Mouse (Mus musculus) embryonic facial prominence, embryonic 15.5 days (tissue): ENCODE measurements around the gene Dolk. TPM values are rescaled to one million over a fixed set of nuclear protein-coding genes. Genes with fewer than 3 reads are reported as not detected.

Experiments used
- ATAC-seq: fragments of 200-750 bp; cut with Nextera tagmentation; 2 replicates; pipeline ENCODE4 v1.8.0; 2017; ENCODE audit warnings: low read depth, moderate TSS enrichment; ENCODE audit not compliant: insufficient number of reproducible peaks, low FRiP score, low TSS enrichment
- H3K27ac ChIP-seq: fragments of 300-500 bp; sonication (generic); replicated peaks from 2 replicates; pipeline ENCODE4 v1.5.1; 2015; ENCODE audit warnings: mild to moderate bottlenecking, inconsistent platforms
- H3K27me3 ChIP-seq: fragments of 300-500 bp; sonication (generic); 2 replicates; pipeline ENCODE4 v1.6.1; 2015; ENCODE audit warnings: inconsistent platforms
- H3K36me3 ChIP-seq: fragments of 300-500 bp; sonication (generic); 2 replicates; pipeline ENCODE4 v1.6.1; 2015; ENCODE audit warnings: mild to moderate bottlenecking, inconsistent platforms
- H3K4me1 ChIP-seq: fragments of 300-500 bp; sonication (generic); 2 replicates; pipeline ENCODE4 v1.6.1; 2015; ENCODE audit warnings: inconsistent platforms
- H3K4me2 ChIP-seq: fragments of 300-500 bp; sonication (generic); replicated peaks from 2 replicates; pipeline ENCODE4 v1.6.1; 2015; ENCODE audit warnings: mild to moderate bottlenecking, inconsistent platforms
- H3K4me3 ChIP-seq: fragments of 300-500 bp; sonication (generic); replicated peaks from 2 replicates; pipeline ENCODE4 v1.5.1; 2015; ENCODE audit warnings: mild to moderate bottlenecking, inconsistent platforms
- H3K9ac ChIP-seq: fragments of 300-500 bp; sonication (generic); 2 replicates; pipeline ENCODE4 v1.6.1; 2015; ENCODE audit warnings: inconsistent platforms
- H3K9me3 ChIP-seq: fragments of 300-500 bp; sonication (generic); replicated peaks from 2 replicates; pipeline ENCODE4 v1.6.1; 2016; ENCODE audit warnings: inconsistent platforms
- WGBS: fragments of 180-500 bp; shearing (Covaris S2); methylation state at CpG from one replicate; pipeline ENCODE4 v1.1.7; 2015; 5-methylcytosine and 5-hydroxymethylcytosine counted together
- polyA plus RNA-seq: library from polyadenylated mRNA; unstranded; fragments of >200 nt; fragmentation: Nextera tagmentation; extraction: Ambion mirVana; gene quantifications from 2 replicates; pipeline ENCODE4 v1.2.1, GENCODE M21; 2015

The Dolk gene
- 31.4 and 31.7 TPM in 2 replicates for polyA plus RNA-seq

GRCm38 (mm10) chr2:30286192-30287026, at the start of gene Dolk, which contains the start of gene Nup188:
Dolk (minus strand) TSS chr2:30286334.
Nup188 (plus strand) TSS chr2:30286397.
- WGBS, result 1% methylated on average over 64 of the region's 68 CpGs

GRCm38 (mm10) chr2:30335324-30335723, 49.2 kb upstream of the Dolk start:
- Histone ChIP-seq H3K4me1 (no peaks in the 10 kb centered on the region), H3K9me3 (no peaks in the 10 kb centered on the region), H3K27ac (no peak overlapping the region), H3K36me3 (peaks cover 97% of the 10 kb centered on the region), H3K4me3 (no peak overlapping the region), H3K27me3 (no peaks in the 10 kb centered on the region), H3K9ac (no peak overlapping the region), H3K4me2 (no peak overlapping the region)
- no peak for ATAC-seq
- 96% methylated on average over 2 of the region's 2 CpGs for WGBS

More at GRCm38 (mm10) chr2:30286192-30287026, at the start of gene Dolk, which contains the start of gene Nup188:
- Histone ChIP-seq H3K9me3 (no peaks in the 10 kb centered on the region), H3K36me3 (peaks cover 6% of the 10 kb centered on the region; the same call in 1 of the 2 replicates), H3K9ac (peak within 1 kb of the TSS; percentile 67), H3K4me2 (peak within 1 kb of the TSS; percentile 95), H3K27me3 (no peaks in the 10 kb centered on the region), H3K4me3 (peak within 1 kb of the TSS; percentile 80), H3K4me1 (peaks cover 22% of the 10 kb centered on the region), H3K27ac (peak within 1 kb of the TSS; percentile 65)
- ATAC-seq, result peak; percentile 95

GRCm38 (mm10) chr2:30328791-30329190, 42.7 kb upstream of the Dolk start:
- no peak overlapping the region for H3K9ac ChIP-seq
- WGBS, result 91% methylated on average over 3 of the region's 3 CpGs
- no peak overlapping the region for H3K27ac ChIP-seq
- H3K9me3 ChIP-seq, result no peaks in the 10 kb centered on the region
- no peaks in the 10 kb centered on the region for H3K27me3 ChIP-seq
- no peak for ATAC-seq
- no peak overlapping the region for H3K4me2 ChIP-seq
- no peaks in the 10 kb centered on the region for H3K4me1 ChIP-seq
- no peak overlapping the region for H3K4me3 ChIP-seq
- peaks cover 95% of the 10 kb centered on the region for H3K36me3 ChIP-seq

DNA sequence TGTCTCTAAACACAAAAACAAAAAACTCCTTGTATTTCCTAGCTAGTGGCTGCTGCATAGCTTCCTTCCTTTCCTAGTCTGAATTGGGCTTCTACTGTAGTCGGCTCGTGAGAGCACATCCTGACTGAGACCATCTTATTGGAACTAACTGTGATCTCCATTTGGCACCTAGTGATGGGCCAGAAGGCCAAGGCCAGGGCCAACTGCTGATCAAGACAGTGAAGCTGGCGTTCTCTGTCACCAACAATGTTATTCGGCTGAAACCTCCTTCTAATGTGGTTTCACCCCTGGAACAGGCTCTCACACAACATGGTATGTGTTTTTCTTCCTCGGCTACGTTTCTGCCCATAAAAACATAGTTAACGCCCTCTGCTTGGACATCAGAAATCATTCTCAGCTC, 41.1 kb upstream of the Dolk start:
- Histone ChIP-seq H3K4me3 (no peak overlapping the region), H3K4me1 (no peaks in the 10 kb centered on the region), H3K4me2 (no peak overlapping the region), H3K9ac (no peak overlapping the region), H3K36me3 (peaks cover 95% of the 10 kb centered on the region), H3K27ac (no peak overlapping the region), H3K27me3 (no peaks in the 10 kb centered on the region), H3K9me3 (no peaks in the 10 kb centered on the region)
- ATAC-seq, result no peak
- 89% methylated on average over 7 of the region's 7 CpGs for WGBS

- Histone ChIP-seq H3K4me1 (no peaks in the 10 kb centered on the region), H3K9ac (no peak overlapping the region), H3K27ac (no peak overlapping the region), H3K4me3 (no peak overlapping the region), H3K9me3 (no peaks in the 10 kb centered on the region), H3K36me3 (peaks cover 95% of the 10 kb centered on the region), H3K27me3 (no peaks in the 10 kb centered on the region), H3K4me2 (no peak overlapping the region)
- 88% methylated on average over 5 of the region's 5 CpGs for whole genome bisulfite sequencing
- no peak for ATAC-seq
These were observed 39.2 kb upstream of the Dolk start for GRCm38 (mm10) chr2:30325296-30325695.

DNA sequence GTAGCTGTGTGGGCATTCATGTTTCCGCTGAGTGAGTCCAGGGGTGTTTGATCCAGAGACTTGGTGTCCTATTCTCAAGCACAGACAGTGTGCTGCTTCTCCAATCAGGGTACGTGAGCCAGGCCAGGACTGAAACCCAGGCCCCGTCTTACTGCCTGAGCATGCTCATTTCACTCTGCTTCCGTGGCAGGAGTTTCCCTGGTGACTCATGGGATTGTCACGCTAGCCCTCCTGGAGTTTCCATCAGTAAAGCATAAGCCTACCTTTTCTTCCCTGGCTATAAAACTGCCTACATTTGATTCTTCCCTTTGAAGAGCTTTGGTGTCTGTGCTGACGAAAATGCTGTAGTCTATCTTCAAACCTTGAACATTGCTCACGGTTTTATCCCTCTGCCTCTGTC, 37.0 kb upstream of the Dolk start:
- Histone ChIP-seq H3K27ac (no peak overlapping the region), H3K27me3 (no peaks in the 10 kb centered on the region), H3K4me3 (no peak overlapping the region), H3K4me1 (no peaks in the 10 kb centered on the region), H3K36me3 (peaks cover 92% of the 10 kb centered on the region), H3K4me2 (no peak overlapping the region), H3K9ac (no peak overlapping the region), H3K9me3 (no peaks in the 10 kb centered on the region)
- 90% methylated on average over 7 of the region's 7 CpGs for WGBS
- no peak for ATAC-seq

DNA sequence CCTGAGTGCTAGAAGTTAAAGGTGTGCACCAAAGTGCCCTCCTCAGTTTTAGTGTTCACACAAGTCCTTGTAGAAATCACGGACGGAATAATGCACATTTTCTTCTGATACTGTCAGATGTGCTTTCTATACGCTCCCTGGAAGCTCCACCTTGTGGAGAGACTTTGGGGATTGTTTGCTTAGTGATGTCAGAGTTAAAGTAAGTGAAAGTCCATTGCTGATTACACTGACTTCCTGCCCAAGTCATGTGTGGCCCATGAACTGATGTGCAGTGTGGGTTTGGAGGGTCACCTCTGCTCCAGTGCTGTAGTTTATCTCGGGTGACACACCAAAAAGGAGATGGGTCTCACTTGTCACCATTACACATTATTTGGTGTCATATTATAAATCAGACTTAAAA, 33.1 kb upstream of the Dolk start:
- H3K4me2 ChIP-seq, result no peak overlapping the region
- no peak overlapping the region for H3K4me3 ChIP-seq
- no peaks in the 10 kb centered on the region for H3K27me3 ChIP-seq
- peaks cover 93% of the 10 kb centered on the region for H3K36me3 ChIP-seq
- H3K4me1 ChIP-seq, result no peaks in the 10 kb centered on the region
- no peak overlapping the region for H3K9ac ChIP-seq
- H3K9me3 ChIP-seq, result no peaks in the 10 kb centered on the region
- H3K27ac ChIP-seq, result no peak overlapping the region
- 88% methylated on average over 4 of the region's 4 CpGs for WGBS
- no peak for ATAC-seq

GRCm38 (mm10) chr2:30316955-30317354, 30.8 kb upstream of the Dolk start:
- Histone ChIP-seq H3K27me3 (no peaks in the 10 kb centered on the region), H3K4me1 (no peaks in the 10 kb centered on the region), H3K9me3 (no peaks in the 10 kb centered on the region), H3K4me3 (no peak overlapping the region), H3K36me3 (peaks cover 90% of the 10 kb centered on the region), H3K9ac (no peak overlapping the region), H3K27ac (no peak overlapping the region), H3K4me2 (no peak overlapping the region)
- no peak for ATAC-seq
- 88% methylated on average over 5 of the region's 5 CpGs for WGBS

- no peak overlapping the region for H3K4me3 ChIP-seq
- H3K27me3 ChIP-seq, result no peaks in the 10 kb centered on the region
- peaks cover 87% of the 10 kb centered on the region for H3K36me3 ChIP-seq
- no peak for ATAC-seq
- H3K9me3 ChIP-seq, result no peaks in the 10 kb centered on the region
- H3K9ac ChIP-seq, result no peak overlapping the region
- 92% methylated on average over 4 of the region's 4 CpGs for WGBS
- H3K4me1 ChIP-seq, result no peaks in the 10 kb centered on the region
- no peak overlapping the region for H3K27ac ChIP-seq
- no peak overlapping the region for H3K4me2 ChIP-seq
These were observed 30.0 kb upstream of the Dolk start for GRCm38 (mm10) chr2:30316136-30316535.

DNA sequence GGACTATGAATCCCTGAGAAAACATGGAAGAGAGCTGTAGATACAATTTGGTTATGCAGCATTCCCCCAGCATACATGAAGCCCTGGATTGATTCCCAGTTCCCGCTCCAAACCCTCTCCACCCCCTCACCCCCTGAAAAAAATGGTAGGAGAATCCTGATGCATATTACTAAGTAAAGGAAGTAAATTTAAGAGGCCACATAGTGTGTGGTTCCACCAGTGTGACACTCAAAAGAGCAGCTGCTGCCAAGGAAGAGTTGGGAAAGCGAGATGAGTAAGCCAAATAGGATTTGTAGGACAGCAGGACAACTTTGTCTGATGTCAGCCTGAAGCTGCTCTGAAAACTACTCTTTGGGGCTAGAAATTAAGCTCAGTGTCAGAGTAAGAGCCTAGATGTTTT, 25.3 kb upstream of the Dolk start:
- 91% methylated on average over 2 of the region's 2 CpGs for WGBS
- Histone ChIP-seq H3K27ac (no peak overlapping the region), H3K9ac (no peak overlapping the region), H3K36me3 (peaks cover 91% of the 10 kb centered on the region), H3K27me3 (no peaks in the 10 kb centered on the region), H3K4me2 (no peak overlapping the region), H3K9me3 (no peaks in the 10 kb centered on the region), H3K4me3 (no peak overlapping the region), H3K4me1 (no peaks in the 10 kb centered on the region)
- ATAC-seq, result no peak

DNA sequence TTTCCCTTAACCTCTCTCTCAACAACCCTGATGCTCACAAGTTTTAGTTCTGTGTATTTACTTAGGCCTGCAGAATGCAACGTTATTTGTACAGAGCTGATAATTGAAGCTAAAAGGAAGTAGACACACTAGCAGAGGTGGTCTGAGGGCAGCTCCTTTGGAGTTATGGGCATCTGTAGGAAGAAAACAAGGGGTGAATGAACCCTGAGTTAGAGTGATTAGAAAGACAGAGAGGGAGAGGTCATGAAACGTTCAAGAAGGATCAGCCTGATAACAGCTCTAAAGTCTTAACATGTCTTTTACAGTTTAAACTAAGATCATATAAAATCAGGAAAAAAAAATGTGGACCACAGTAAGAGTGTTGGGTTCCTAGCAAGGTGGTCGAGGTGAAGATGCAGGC, 23.2 kb upstream of the Dolk start:
- Histone ChIP-seq H3K27me3 (no peaks in the 10 kb centered on the region), H3K9ac (no peak overlapping the region), H3K9me3 (no peaks in the 10 kb centered on the region), H3K27ac (no peak overlapping the region), H3K4me3 (no peak overlapping the region), H3K4me1 (no peaks in the 10 kb centered on the region), H3K4me2 (no peak overlapping the region), H3K36me3 (peaks cover 91% of the 10 kb centered on the region)
- 90% methylated on average over 3 of the region's 3 CpGs for WGBS
- ATAC-seq, result no peak

DNA sequence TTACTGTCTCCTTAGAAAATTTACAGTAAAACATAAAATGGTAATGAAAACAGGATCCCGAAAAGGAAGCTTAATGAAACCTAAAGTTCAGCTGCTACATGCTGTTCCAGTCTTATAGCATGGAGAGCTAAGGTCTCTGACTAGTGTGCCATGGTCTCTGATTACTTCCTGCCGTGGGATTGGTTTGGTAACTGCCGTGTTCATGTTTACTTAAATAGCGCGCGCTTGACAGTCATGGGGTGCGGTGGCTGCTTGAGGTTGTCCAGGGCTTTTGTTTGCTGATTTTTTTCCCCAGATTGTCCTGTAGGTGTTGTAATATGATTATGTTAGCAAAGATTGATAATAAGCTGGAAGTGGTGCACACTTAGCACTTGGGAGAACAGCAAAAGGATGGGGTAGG, 20.0 kb upstream of the Dolk start:
- Histone ChIP-seq H3K27me3 (no peaks in the 10 kb centered on the region), H3K27ac (no peak overlapping the region), H3K9me3 (no peaks in the 10 kb centered on the region), H3K4me1 (no peaks in the 10 kb centered on the region), H3K36me3 (peaks cover 97% of the 10 kb centered on the region), H3K4me3 (no peak overlapping the region), H3K9ac (no peak overlapping the region), H3K4me2 (no peak overlapping the region)
- WGBS, result 93% methylated on average over 7 of the region's 7 CpGs
- ATAC-seq, result no peak
